Mouse (Mus musculus): ENCODE results near the gene Ptpn9. TPM values are rescaled to one million over a fixed set of nuclear protein-coding genes. Genes with fewer than 3 reads are reported as not detected.
"Not testable (repeated sequence)": the region's sequence is repeated elsewhere in the genome, so short reads cannot be mapped to it uniquely, and the experiment has no call there.

Gene Ptpn9
- total and polyA plus RNA-seq, 3 experiments = 10.4 to 21.3 (median 10.4) TPM

DNA sequence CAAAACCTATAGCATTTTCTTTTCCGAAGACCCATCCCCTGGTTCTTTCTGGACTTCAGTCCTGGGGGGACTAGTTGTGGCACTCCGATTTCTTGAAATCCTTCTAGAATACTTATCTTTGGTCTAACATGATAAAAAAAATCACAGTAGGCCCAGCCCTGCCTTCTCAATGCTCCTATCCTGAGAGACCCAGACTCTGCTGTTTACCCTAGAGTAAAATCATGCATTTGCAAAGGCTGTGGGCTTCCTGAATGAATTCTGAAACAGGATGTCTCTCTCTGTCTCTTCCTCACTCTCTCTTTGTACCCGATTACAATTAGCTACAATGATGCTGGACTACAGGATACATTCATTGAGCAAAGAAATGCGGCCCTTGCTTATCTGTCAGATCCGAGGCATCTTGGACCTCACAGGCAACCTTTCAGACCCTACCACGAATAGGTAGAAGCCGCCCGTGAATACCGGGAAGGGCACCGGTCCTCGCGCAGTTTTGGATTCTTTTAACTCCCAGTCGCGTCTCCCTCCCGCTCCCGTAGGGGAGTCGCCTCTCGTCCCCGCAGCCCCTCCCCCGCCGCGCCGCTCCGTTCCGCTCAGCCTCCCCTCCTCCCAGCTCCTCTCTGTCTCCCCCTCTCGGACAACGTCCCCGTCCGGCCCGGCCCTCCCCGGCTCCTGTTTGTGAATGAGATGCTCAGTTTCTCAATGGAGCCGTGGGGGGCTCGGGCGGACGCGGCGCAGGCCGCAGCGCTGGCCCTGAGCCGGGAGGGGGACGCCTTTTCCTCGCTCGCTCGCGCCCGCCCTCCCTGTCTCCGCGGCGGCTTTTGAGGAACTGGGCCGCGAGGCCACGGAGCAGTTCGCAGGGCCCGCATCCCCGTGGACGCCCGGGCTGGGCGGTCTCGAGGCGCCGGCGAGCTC is at the start of gene Ptpn9 (continued):
- no peak for TF ChIP-seq ZNF384 (IDR thresholded peaks at IDR 0.05; ENCODE audit: low read depth, low read length)

DNA sequence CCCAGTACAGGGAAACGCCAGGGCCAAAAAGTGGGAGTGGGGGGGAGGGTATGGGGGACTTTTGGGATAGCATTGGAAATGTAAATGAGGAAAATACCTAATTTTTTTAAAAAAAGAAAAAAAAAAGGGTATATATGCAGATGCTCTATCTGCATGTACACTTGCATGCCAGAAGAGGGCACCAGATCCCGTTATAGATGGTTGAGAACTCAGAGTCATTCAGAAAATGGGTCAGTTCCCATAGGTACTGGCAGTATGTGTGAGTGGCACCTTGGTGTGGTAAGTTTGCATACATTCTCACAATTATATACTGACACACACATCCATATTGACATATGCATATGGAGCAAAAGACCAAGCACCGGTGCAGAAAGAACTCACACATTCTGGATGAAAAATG is 47.2 kb upstream of the Ptpn9 start:
- in situ Hi-C loops (cut with MboI; ENCODE audit: low pct_ligation_motif_present, low pct_unique_long_range_greater_than_20kb, low sequenced_read_pairs); H3K4me3 ChIP-seq (replicated peaks in 1 of 3; ENCODE audit: low read depth in 2 of 3, low read length in 2 of 3, poor library complexity in 1 of 3); H3K27ac ChIP-seq (ENCODE audit: insufficient read depth, low read depth); H3K36me3 ChIP-seq (replicated peaks in 1 of 2; ENCODE audit: control insufficient read depth in 1 of 2, insufficient read depth in 1 of 2, low read length in 1 of 2); H3K9me3 ChIP-seq (replicated peaks; ENCODE audit: low read length); H3K4me2 ChIP-seq (ENCODE audit: insufficient read depth, low read depth, poor library complexity, severe bottlenecking); H3K27me3 ChIP-seq (replicated peaks); H3K9ac ChIP-seq (ENCODE audit: insufficient read depth, low read depth); dilution Hi-C loops (cut with MboI; ENCODE audit: extremely low pct_ligation_motif_present, extremely low pct_unique_long_range_greater_than_20kb, low sequenced_read_pairs); H3K79me2 ChIP-seq (replicated peaks; ENCODE audit: control insufficient read depth, extremely low read depth, insufficient read depth, poor library complexity, severe bottlenecking): not testable (repeated sequence)
- H3K4me1 ChIP-seq (ENCODE audit: control insufficient read depth in 1 of 2, insufficient read depth in 2 of 2) = peaks cover 8 to 16% of the 10 kb centered on the region in 2 experiments
- DNase-seq (ENCODE audit: extremely low read depth) = peak; percentile 78
- TF ChIP-seq ZNF384 (IDR thresholded peaks at IDR 0.05; ENCODE audit: low read depth, low read length) (peak; percentile 95), JUND (conservative IDR thresholded peaks at IDR 0.05; ENCODE audit: low read depth, low read length) (peak; percentile 67), IRF4 (IDR thresholded peaks at IDR 0.05; ENCODE audit: low read depth, low read length) (peak; percentile 79), JUN (IDR thresholded peaks at IDR 0.05; ENCODE audit: insufficient read depth, low read depth, low read length) (peak; percentile 48), TCF12 (IDR thresholded peaks at IDR 0.05; ENCODE audit: low read depth, low read length) (0 out of 2 replicates have a peak, but pooled peaks have one; percentile 12), EP300 (IDR thresholded peaks at IDR 0.05; ENCODE audit: low read length) (peak; percentile 52), MAZ (IDR thresholded peaks at IDR 0.05; ENCODE audit: low read depth, low read length) (peak; percentile 45; the same call in 1 of the 2 replicates), CTCF (conservative IDR thresholded peaks at IDR 0.05 in 1 of 2, IDR thresholded peaks at IDR 0.05 in 1 of 2; ENCODE audit: low read depth in 2 of 2, low read length in 2 of 2) (peak; percentile 61 to 78; a peak in 3 of 4 replicates), SMC3 (IDR thresholded peaks at IDR 0.05; ENCODE audit: low read depth, low read length) (peak; percentile 66), MYC (IDR thresholded peaks at IDR 0.05; ENCODE audit: low read depth, low read length) (peak; percentile 46; the same call in 1 of the 2 replicates), RAD21 (IDR thresholded peaks at IDR 0.05; ENCODE audit: low read depth, low read length) (peak; percentile 71)

GRCm38 (mm10) chr9:56948699-56949098 is 46.0 kb upstream of the Ptpn9 start:
- H3K9me3 ChIP-seq (replicated peaks; ENCODE audit: low read length); DNase-seq (ENCODE audit: extremely low read depth); in situ Hi-C loops (cut with MboI; ENCODE audit: low pct_ligation_motif_present, low pct_unique_long_range_greater_than_20kb, low sequenced_read_pairs); H3K27me3 ChIP-seq (replicated peaks); H3K4me2 ChIP-seq (ENCODE audit: insufficient read depth, low read depth, poor library complexity, severe bottlenecking); H3K79me2 ChIP-seq (replicated peaks; ENCODE audit: control insufficient read depth, extremely low read depth, insufficient read depth, poor library complexity, severe bottlenecking); H3K27ac ChIP-seq (ENCODE audit: insufficient read depth, low read depth); H3K36me3 ChIP-seq (replicated peaks in 1 of 2; ENCODE audit: control insufficient read depth in 1 of 2, insufficient read depth in 1 of 2, low read length in 1 of 2); H3K9ac ChIP-seq (ENCODE audit: insufficient read depth, low read depth); H3K4me3 ChIP-seq (replicated peaks in 1 of 3; ENCODE audit: low read depth in 2 of 3, low read length in 2 of 3, poor library complexity in 1 of 3); dilution Hi-C loops (cut with MboI; ENCODE audit: extremely low pct_ligation_motif_present, extremely low pct_unique_long_range_greater_than_20kb, low sequenced_read_pairs): not testable (repeated sequence)
- peaks cover 8 to 16% of the 10 kb centered on the region in 2 experiments for H3K4me1 ChIP-seq (ENCODE audit: control insufficient read depth in 1 of 2, insufficient read depth in 2 of 2)

Data from CH12.LX (cell line).